Mouse (Mus musculus) midbrain, embryonic 10.5 days (tissue): ENCODE results near the gene Olfr1184. TPM values are rescaled to one million over a fixed set of nuclear protein-coding genes. Genes with fewer than 3 reads are reported as not detected.
"Not testable (repeated sequence)": the region's sequence is repeated elsewhere in the genome, so short reads cannot be mapped to it uniquely, and the experiment has no call there.

Experiments used
- DNase-seq: peaks from one replicate; pipeline ENCODE4 v3.0.0-alpha.2; 2017; ENCODE audit warnings: low spot score
- H3K27ac ChIP-seq: fragments of 300-500 bp; sonication (generic); replicated peaks from 2 replicates; pipeline ENCODE4 v1.5.1; 2016; ENCODE audit warnings: mild to moderate bottlenecking
- H3K27me3 ChIP-seq: fragments of 300-500 bp; sonication (generic); 2 replicates; pipeline ENCODE4 v1.6.1; 2016; ENCODE audit warnings: low read depth, mild to moderate bottlenecking; ENCODE audit not compliant: poor library complexity, severe bottlenecking
- H3K36me3 ChIP-seq: fragments of 300-500 bp; sonication (generic); 2 replicates; pipeline ENCODE4 v1.6.1; 2016; ENCODE audit warnings: mild to moderate bottlenecking, moderate library complexity
- H3K4me1 ChIP-seq: fragments of 300-500 bp; sonication (generic); 2 replicates; pipeline ENCODE4 v1.6.1; 2016
- H3K4me3 ChIP-seq: fragments of 300-500 bp; sonication (generic); 2 replicates; pipeline ENCODE4 v1.5.1; 2016; ENCODE audit warnings: mild to moderate bottlenecking, moderate library complexity
- H3K9me3 ChIP-seq: fragments of 300-500 bp; sonication (generic); replicated peaks from 2 replicates; pipeline ENCODE4 v1.6.1; 2016; ENCODE audit warnings: mild to moderate bottlenecking
- WGBS: fragments of 180-500 bp; shearing (Covaris S2); methylation state at CpG from one replicate; pipeline ENCODE4 v1.1.7; 2016; 5-methylcytosine and 5-hydroxymethylcytosine counted together
- polyA plus RNA-seq: library from polyadenylated mRNA; unstranded; fragments of >200 nt; fragmentation: Nextera tagmentation; extraction: Ambion mirVana; gene quantifications from 2 replicates; pipeline ENCODE4 v1.2.1, GENCODE M21; 2016

The Olfr1184 gene
- polyA plus RNA-seq: not detected in 2 replicates

DNA sequence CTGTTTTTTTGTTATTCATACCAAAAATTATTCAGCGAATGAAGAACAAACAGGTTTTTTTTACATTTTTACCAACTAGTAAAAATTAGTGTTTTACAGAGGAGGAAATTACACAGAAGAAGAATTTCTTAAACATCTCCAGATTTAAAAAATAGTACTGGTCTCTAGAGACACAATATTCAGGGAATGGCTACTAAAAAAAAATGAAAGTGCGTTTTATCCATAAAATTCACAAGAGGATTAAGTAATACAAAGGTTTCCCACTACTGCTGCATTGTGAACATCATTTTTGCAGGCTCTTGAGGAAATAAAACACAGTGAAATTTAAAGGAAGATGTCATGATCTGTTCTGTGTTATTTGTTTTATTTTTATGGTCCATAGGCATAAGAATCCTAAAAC lies at the start of gene Olfr1184:
TSS of gene Olfr1184 (plus strand) at position 301 of the 400 bp plus-strand sequence.
- 88% methylated on average over 2 of the region's 2 CpGs for WGBS
- H3K9me3 ChIP-seq: no peaks in the 10 kb centered on the region
- no peak within 1 kb of the TSS for H3K27ac ChIP-seq
- no peak for DNase-seq
- H3K36me3 ChIP-seq: no peaks in the 10 kb centered on the region
- H3K4me3 ChIP-seq: no peak within 1 kb of the TSS
- H3K4me1 ChIP-seq: no peaks in the 10 kb centered on the region
- no peaks in the 10 kb centered on the region for H3K27me3 ChIP-seq

GRCm38 (mm10) chr2:88449031-88449430 lies 34.4 kb upstream of the Olfr1184 start, which contains the start of gene Gm13757:
Gene Gm13757 (minus strand): TSS chr2:88449131.
- Histone ChIP-seq H3K36me3 (no peaks in the 10 kb centered on the region), H3K4me3 (no peak within 1 kb of the TSS), H3K9me3 (no peaks in the 10 kb centered on the region), H3K27ac (no peak within 1 kb of the TSS), H3K4me1 (no peaks in the 10 kb centered on the region), H3K27me3 (no peaks in the 10 kb centered on the region)
- WGBS: 86% methylated on average over 1 of the region's 1 CpGs
- no peak for DNase-seq

DNA sequence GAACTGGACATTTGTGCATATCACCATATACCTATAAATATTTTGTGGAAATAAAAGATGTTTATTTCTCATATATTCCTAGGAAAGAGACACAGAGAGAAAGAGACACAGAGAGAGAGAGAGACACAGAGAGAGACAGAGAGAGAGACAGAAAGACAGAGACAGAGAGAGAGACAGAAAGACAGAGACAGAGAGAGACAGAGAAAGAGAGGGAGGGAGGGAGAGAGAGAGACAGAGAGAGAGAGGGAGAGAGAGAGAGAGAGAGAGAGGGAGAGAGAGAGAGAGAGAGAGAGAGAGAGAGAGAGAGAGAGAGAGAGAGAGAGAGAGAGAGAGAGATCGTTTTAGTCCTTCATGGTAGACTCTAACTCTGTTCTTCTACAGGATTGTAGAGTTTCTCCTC lies 28.8 kb upstream of the Olfr1184 start, which contains the start of gene Olfr1183:
TSS of gene Olfr1183 (plus strand) at position 301 of the 400 bp plus-strand sequence.
- H3K4me1 ChIP-seq, H3K9me3 ChIP-seq, DNase-seq, H3K4me3 ChIP-seq, H3K27ac ChIP-seq, H3K36me3 ChIP-seq, H3K27me3 ChIP-seq: not testable (repeated sequence)
- 78% methylated on average over 1 of the region's 1 CpGs for WGBS

DNA sequence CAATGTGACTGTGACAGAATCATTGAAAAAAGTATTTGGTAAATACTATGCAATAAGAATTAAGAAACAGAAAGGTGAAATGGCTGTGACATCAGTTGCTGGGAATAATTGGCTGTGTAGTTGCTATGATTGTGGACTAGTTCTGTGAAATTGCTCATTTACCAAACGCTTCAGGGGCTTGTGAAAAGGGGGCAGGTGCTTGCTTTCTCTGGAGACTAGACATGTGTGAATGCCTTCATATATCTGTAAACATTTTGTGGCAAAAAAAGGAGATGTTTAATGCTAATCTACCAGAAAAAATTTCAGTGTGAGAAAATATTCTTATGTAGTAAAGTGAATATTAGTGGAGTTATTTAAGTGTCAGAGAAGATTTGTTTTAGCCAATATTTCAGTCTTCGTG lies 9.6 kb downstream of the Olfr1184 start, which contains the start of gene Olfr1185-ps1:
TSS of gene Olfr1185-ps1 (plus strand) at position 301 of the 400 bp plus-strand sequence.
- H3K4me3 ChIP-seq: no peak within 1 kb of the TSS
- H3K27me3 ChIP-seq: no peaks in the 10 kb centered on the region
- no peak within 1 kb of the TSS for H3K27ac ChIP-seq
- WGBS: 83% methylated on average over 2 of the region's 2 CpGs
- DNase-seq: no peak
- H3K9me3 ChIP-seq: no peaks in the 10 kb centered on the region
- H3K4me1 ChIP-seq: no peaks in the 10 kb centered on the region
- no peaks in the 10 kb centered on the region for H3K36me3 ChIP-seq

GRCm38 (mm10) chr2:88518251-88518650 lies 34.9 kb downstream of the Olfr1184 start, which contains the start of gene Olfr1186:
Gene Olfr1186 (plus strand): TSS chr2:88518551.
- H3K9me3 ChIP-seq: no peaks in the 10 kb centered on the region
- H3K36me3 ChIP-seq: no peaks in the 10 kb centered on the region
- no peaks in the 10 kb centered on the region for H3K27me3 ChIP-seq
- no peak for DNase-seq
- no peaks in the 10 kb centered on the region for H3K4me1 ChIP-seq
- no peak within 1 kb of the TSS for H3K27ac ChIP-seq
- 88% methylated on average over 2 of the region's 2 CpGs for WGBS
- no peak within 1 kb of the TSS for H3K4me3 ChIP-seq

DNA sequence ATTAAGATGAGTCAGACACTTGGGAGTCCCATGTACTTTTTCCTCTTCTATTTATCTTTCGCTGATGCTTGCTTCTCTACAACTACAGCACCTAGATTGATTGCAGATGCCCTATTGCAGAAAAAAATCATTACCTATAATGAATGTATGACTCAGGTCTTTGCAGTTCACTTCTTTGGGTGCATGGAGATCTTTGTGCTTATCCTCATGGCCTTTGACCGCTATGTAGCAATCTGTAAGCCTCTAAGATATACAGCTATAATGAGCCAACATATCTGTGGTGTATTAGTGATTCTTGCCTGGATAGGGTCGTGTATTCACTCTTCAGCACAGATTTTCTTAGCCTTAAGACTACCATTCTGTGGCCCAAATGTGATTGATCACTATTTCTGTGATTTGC lies 42.3 kb downstream of the Olfr1184 start:
- Histone ChIP-seq H3K4me3 (no peak overlapping the region), H3K9me3 (no peaks in the 10 kb centered on the region), H3K27me3 (no peaks in the 10 kb centered on the region), H3K27ac (no peak overlapping the region), H3K4me1 (no peaks in the 10 kb centered on the region), H3K36me3 (no peaks in the 10 kb centered on the region)
- 76% methylated on average over 3 of the region's 3 CpGs for WGBS
- no peak for DNase-seq

Other genes starting within 250 kb of the Olfr1184 start
- gene Olfr1173, start 203.7 kb upstream of the Olfr1184 start, polyA plus RNA-seq: not detected in 2 replicates
- gene Olfr1174-ps, start 168.5 kb upstream of the Olfr1184 start, polyA plus RNA-seq: not detected in 2 replicates
- not detected in 2 replicates for gene Olfr1175-ps, start 156.4 kb upstream of the Olfr1184 start, polyA plus RNA-seq
- gene Olfr1176, start 146.9 kb upstream of the Olfr1184 start, polyA plus RNA-seq: not detected in 2 replicates
- not detected in 2 replicates for gene Olfr1177-ps, start 137.1 kb upstream of the Olfr1184 start, polyA plus RNA-seq
- gene Olfr1178, start 96.5 kb upstream of the Olfr1184 start, polyA plus RNA-seq: not detected in 2 replicates
- not detected in 2 replicates for gene Olfr1179, start 77.1 kb upstream of the Olfr1184 start, polyA plus RNA-seq
- not detected in 2 replicates for gene Olfr1180, start 64.4 kb upstream of the Olfr1184 start, polyA plus RNA-seq
- not detected in 2 replicates for gene Olfr1181, start 57.4 kb upstream of the Olfr1184 start, polyA plus RNA-seq
- not detected in 2 replicates for gene Gm13757, start 34.5 kb upstream of the Olfr1184 start, polyA plus RNA-seq
- not detected in 2 replicates for gene Olfr1183, start 28.7 kb upstream of the Olfr1184 start, polyA plus RNA-seq
- gene Olfr1185-ps1, start 9.7 kb downstream of the Olfr1184 start, polyA plus RNA-seq: not detected in 2 replicates
- gene Olfr1186, start 35.0 kb downstream of the Olfr1184 start, polyA plus RNA-seq: not detected in 2 replicates
- gene Olfr1188, start 73.3 kb downstream of the Olfr1184 start, polyA plus RNA-seq: not detected in 2 replicates
- gene Olfr1189, start 102.9 kb downstream of the Olfr1184 start, polyA plus RNA-seq: not detected in 2 replicates
- not detected in 2 replicates for gene Olfr1191-ps1, start 156.9 kb downstream of the Olfr1184 start, polyA plus RNA-seq
- not detected in 2 replicates for gene Olfr1192-ps1, start 164.9 kb downstream of the Olfr1184 start, polyA plus RNA-seq
- not detected in 2 replicates for gene Olfr1193, start 192.0 kb downstream of the Olfr1184 start, polyA plus RNA-seq
- not detected in 2 replicates for gene Olfr1195, start 205.6 kb downstream of the Olfr1184 start, polyA plus RNA-seq
- gene Olfr1196, start 221.0 kb downstream of the Olfr1184 start, polyA plus RNA-seq: not detected in 2 replicates
- not detected in 2 replicates for gene Olfr1197, start 248.8 kb downstream of the Olfr1184 start, polyA plus RNA-seq